Mouse (Mus musculus) limb, embryonic 13.5 days (tissue): ENCODE measurements around the gene Fbxl16. TPM values are rescaled to one million over a fixed set of nuclear protein-coding genes. Genes with fewer than 3 reads are reported as not detected.
"Not testable (repeated sequence)": the region's sequence is repeated elsewhere in the genome, so short reads cannot be mapped to it uniquely, and the experiment has no call there.

Source experiments
- ATAC-seq: fragments of 200-750 bp; cut with Nextera tagmentation; 2 replicates; pipeline ENCODE4 v1.8.0; 2017; ENCODE audit warnings: low read depth, moderate number of reproducible peaks, moderate TSS enrichment; ENCODE audit not compliant: low FRiP score
- H3K27ac ChIP-seq: fragments of 300-500 bp; sonication (generic); 2 replicates; pipeline ENCODE4 v1.5.1; 2015; ENCODE audit warnings: inconsistent platforms, mild to moderate bottlenecking, moderate library complexity
- H3K27me3 ChIP-seq: fragments of 300-500 bp; sonication (generic); 2 replicates; pipeline ENCODE4 v1.6.1; 2015; ENCODE audit warnings: mild to moderate bottlenecking, inconsistent platforms
- H3K36me3 ChIP-seq: fragments of 300-500 bp; sonication (generic); 2 replicates; pipeline ENCODE4 v1.6.1; 2015; ENCODE audit warnings: inconsistent platforms, mild to moderate bottlenecking, moderate library complexity
- H3K4me1 ChIP-seq: fragments of 300-500 bp; sonication (generic); 2 replicates; pipeline ENCODE4 v1.6.1; 2015; ENCODE audit warnings: inconsistent platforms
- H3K4me2 ChIP-seq: fragments of 300-500 bp; sonication (generic); replicated peaks from 2 replicates; pipeline ENCODE4 v1.6.1; 2015; ENCODE audit warnings: inconsistent platforms, mild to moderate bottlenecking, moderate library complexity
- H3K4me3 ChIP-seq: fragments of 300-500 bp; sonication (generic); 2 replicates; pipeline ENCODE4 v1.5.1; 2015; ENCODE audit warnings: moderate library complexity, mild to moderate bottlenecking, inconsistent platforms
- H3K9ac ChIP-seq: fragments of 300-500 bp; sonication (generic); 2 replicates; pipeline ENCODE4 v1.6.1; 2015; ENCODE audit warnings: mild to moderate bottlenecking, inconsistent platforms
- H3K9me3 ChIP-seq: fragments of 300-500 bp; sonication (generic); 2 replicates; pipeline ENCODE4 v1.6.1; 2016; ENCODE audit warnings: inconsistent platforms
- WGBS: fragments of 180-500 bp; shearing (Covaris S2); methylation state at CpG from one replicate; pipeline ENCODE4 v1.1.7; 2015; 5-methylcytosine and 5-hydroxymethylcytosine counted together
- polyA plus RNA-seq: library from polyadenylated mRNA; unstranded; fragments of >200 nt; fragmentation: Nextera tagmentation; extraction: Ambion mirVana; gene quantifications from 2 replicates; pipeline ENCODE4 v1.2.1, GENCODE M21; 2015

Fbxl16 gene
- polyA plus RNA-seq, 1 experiment from 2014 or later: 2.8 TPM

GRCm38 (mm10) chr17:25796951-25797369, 11.9 kb upstream of the Fbxl16 start, which contains the start of gene Metrn:
Gene Metrn, minus strand, starts transcription at chr17:25797136.
- ATAC-seq: peak; percentile 85
- H3K4me3 ChIP-seq: peak within 1 kb of the TSS; percentile 77
- peaks cover 39% of the 10 kb centered on the region for H3K4me1 ChIP-seq
- under 1% methylated on average over 35 of the region's 35 CpGs for WGBS
- peak within 1 kb of the TSS; percentile 91 for H3K4me2 ChIP-seq
- no peaks in the 10 kb centered on the region for H3K9me3 ChIP-seq
- no peaks in the 10 kb centered on the region for H3K36me3 ChIP-seq
- peak within 1 kb of the TSS; percentile 81 for H3K9ac ChIP-seq
- peak within 1 kb of the TSS; percentile 17; the same call in 1 of the 2 replicates for H3K27ac ChIP-seq
- peaks cover 5% of the 10 kb centered on the region; the same call in 1 of the 2 replicates for H3K27me3 ChIP-seq

GRCm38 (mm10) chr17:25801029-25801428, 7.9 kb upstream of the Fbxl16 start:
- H3K9me3 ChIP-seq: no peaks in the 10 kb centered on the region
- ATAC-seq: no peak
- H3K9ac ChIP-seq: no peak overlapping the region
- H3K27ac ChIP-seq: no peak overlapping the region
- H3K4me3 ChIP-seq: no peak overlapping the region
- peaks cover 24% of the 10 kb centered on the region for H3K27me3 ChIP-seq
- H3K36me3 ChIP-seq: no peaks in the 10 kb centered on the region
- 10% methylated on average over 6 of the region's 6 CpGs for WGBS
- H3K4me2 ChIP-seq: no peak overlapping the region
- peaks cover 14% of the 10 kb centered on the region for H3K4me1 ChIP-seq

- Histone ChIP-seq H3K4me2 (no peak overlapping the region), H3K4me3 (no peak overlapping the region), H3K9me3 (no peaks in the 10 kb centered on the region), H3K9ac (peak overlapping the region; percentile 50; the same call in 1 of the 2 replicates), H3K36me3 (no peaks in the 10 kb centered on the region), H3K4me1 (peaks cover 2% of the 10 kb centered on the region; the same call in 1 of the 2 replicates), H3K27me3 (peaks cover 38% of the 10 kb centered on the region), H3K27ac (no peak overlapping the region)
- WGBS: 11% methylated on average over 10 of the region's 10 CpGs
- ATAC-seq: no peak
Observed at GRCm38 (mm10) chr17:25802825-25803517, 5.9 kb upstream of the Fbxl16 start.

- WGBS: 76% methylated on average over 4 of the region's 4 CpGs
Observed at GRCm38 (mm10) chr17:25806507-25806906, 2.4 kb upstream of the Fbxl16 start.

GRCm38 (mm10) chr17:25807452-25807851, 1.4 kb upstream of the Fbxl16 start:
- not testable (repeated sequence) for H3K9ac ChIP-seq, H3K4me3 ChIP-seq, H3K4me2 ChIP-seq, ATAC-seq, H3K36me3 ChIP-seq, H3K9me3 ChIP-seq, H3K27ac ChIP-seq
- H3K4me1 ChIP-seq: peaks cover 12% of the 10 kb centered on the region
- 38% methylated on average over 2 of the region's 2 CpGs for WGBS
- peaks cover 72% of the 10 kb centered on the region for H3K27me3 ChIP-seq

More at GRCm38 (mm10) chr17:25806507-25806906, 2.4 kb upstream of the Fbxl16 start:
- Histone ChIP-seq H3K27me3 (peaks cover 69% of the 10 kb centered on the region), H3K9ac (no peak overlapping the region), H3K4me3 (no peak overlapping the region), H3K36me3 (no peaks in the 10 kb centered on the region), H3K27ac (no peak overlapping the region), H3K4me1 (peaks cover 12% of the 10 kb centered on the region), H3K4me2 (no peak overlapping the region), H3K9me3 (no peaks in the 10 kb centered on the region)
- no peak for ATAC-seq

- Histone ChIP-seq H3K27me3 (peaks cover 72% of the 10 kb centered on the region), H3K4me2 (peak overlapping the region; percentile 97), H3K9ac (no peak overlapping the region), H3K4me3 (peak overlapping the region; percentile 66), H3K27ac (no peak overlapping the region), H3K9me3 (no peaks in the 10 kb centered on the region), H3K4me1 (peaks cover 9% of the 10 kb centered on the region), H3K36me3 (no peaks in the 10 kb centered on the region)
- WGBS: 35% methylated on average over 5 of the region's 5 CpGs
- no peak for ATAC-seq
Observed at GRCm38 (mm10) chr17:25808028-25808427, 857 bp upstream of the Fbxl16 start.

GRCm38 (mm10) chr17:25809606-25810340, 888 bp downstream of the Fbxl16 start:
- Histone ChIP-seq H3K4me3 (peak overlapping the region; percentile 66), H3K9ac (peak overlapping the region; percentile 70), H3K4me2 (peak overlapping the region; percentile 97), H3K36me3 (no peaks in the 10 kb centered on the region), H3K9me3 (no peaks in the 10 kb centered on the region), H3K27me3 (peaks cover 76% of the 10 kb centered on the region), H3K4me1 (peaks cover 12% of the 10 kb centered on the region), H3K27ac (no peak overlapping the region)
- WGBS: 11% methylated on average over 25 of the region's 25 CpGs
- peak; percentile 29; the same call in 1 of the 2 replicates for ATAC-seq

GRCm38 (mm10) chr17:25810890-25811289, 2.0 kb downstream of the Fbxl16 start:
- Histone ChIP-seq H3K4me3 (no peak overlapping the region), H3K4me1 (peaks cover 12% of the 10 kb centered on the region), H3K4me2 (no peak overlapping the region), H3K27ac (no peak overlapping the region), H3K9me3 (no peaks in the 10 kb centered on the region), H3K27me3 (peaks cover 82% of the 10 kb centered on the region), H3K36me3 (no peaks in the 10 kb centered on the region), H3K9ac (no peak overlapping the region)
- ATAC-seq: no peak
- 64% methylated on average over 4 of the region's 4 CpGs for WGBS

- Histone ChIP-seq H3K27ac (no peak overlapping the region), H3K4me2 (0 out of 2 replicates have a peak overlapping the region, but pooled peaks have one; percentile 14), H3K9ac (no peak overlapping the region), H3K27me3 (peaks cover 86% of the 10 kb centered on the region), H3K4me3 (no peak overlapping the region), H3K36me3 (no peaks in the 10 kb centered on the region), H3K4me1 (peaks cover 12% of the 10 kb centered on the region), H3K9me3 (no peaks in the 10 kb centered on the region)
- WGBS: 1% methylated on average over 20 of the region's 20 CpGs
- ATAC-seq: no peak
Observed at GRCm38 (mm10) chr17:25813471-25813870, 4.6 kb downstream of the Fbxl16 start.

GRCm38 (mm10) chr17:25817662-25818061, 8.8 kb downstream of the Fbxl16 start:
- WGBS: 75% methylated on average over 11 of the region's 11 CpGs
- no peak for ATAC-seq
- Histone ChIP-seq H3K9ac (no peak overlapping the region), H3K4me1 (peaks cover 6% of the 10 kb centered on the region; the same call in 1 of the 2 replicates), H3K27me3 (peaks cover 84% of the 10 kb centered on the region), H3K9me3 (no peaks in the 10 kb centered on the region), H3K36me3 (no peaks in the 10 kb centered on the region), H3K4me2 (no peak overlapping the region), H3K4me3 (no peak overlapping the region), H3K27ac (no peak overlapping the region)

- Histone ChIP-seq H3K9ac (no peak overlapping the region; the same call in 1 of the 2 replicates), H3K4me3 (peak overlapping the region; percentile 8; the same call in 1 of the 2 replicates), H3K4me1 (peaks cover 10% of the 10 kb centered on the region), H3K27ac (no peak overlapping the region), H3K36me3 (no peaks in the 10 kb centered on the region), H3K27me3 (peaks cover 76% of the 10 kb centered on the region), H3K9me3 (no peaks in the 10 kb centered on the region), H3K4me2 (peak overlapping the region; percentile 37)
- ATAC-seq: no peak
- 6% methylated on average over 45 of the region's 46 CpGs for WGBS
Observed at GRCm38 (mm10) chr17:25818851-25819780, 10.2 kb downstream of the Fbxl16 start.
